Mouse (Mus musculus): Measurements from ENCODE around the gene Mpv17. TPM values are rescaled to one million over a fixed set of nuclear protein-coding genes. Genes with fewer than 3 reads are reported as not detected.

Gene Mpv17
- total and polyA plus RNA-seq, 3 experiments: 25.8 to 49.9 TPM; not detected in 1

DNA sequence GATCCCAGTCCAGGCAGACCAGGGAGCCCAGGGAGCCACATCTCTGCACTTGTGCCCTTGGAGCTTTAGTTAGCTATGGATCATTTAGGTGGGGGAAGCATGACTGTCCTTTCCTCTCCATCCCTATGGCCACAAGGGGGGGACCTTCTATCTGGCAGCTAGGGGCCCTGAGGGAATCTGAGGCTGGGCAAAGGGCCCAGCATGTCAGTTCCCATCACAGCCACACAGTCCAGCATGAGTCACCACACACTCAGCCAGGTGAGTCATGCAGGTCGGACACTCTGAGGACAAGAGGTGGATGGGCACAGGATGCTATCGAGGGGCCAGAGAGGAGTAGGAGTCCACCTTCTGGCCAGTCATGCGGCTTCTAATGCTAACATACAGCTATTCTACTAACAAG is 2.3 kb downstream of the Mpv17 start:
- Histone ChIP-seq H3K9me3 (replicated peaks; ENCODE audit: insufficient read depth, low read length) (no peaks in the 10 kb centered on the region), H3K36me3 (ENCODE audit: control insufficient read depth in 1 of 2, insufficient read depth in 2 of 2, low read length in 2 of 2) (peaks cover 0 to 6% of the 10 kb centered on the region in 2 experiments; a peak in 1 of 4 replicates), H3K4me1 (ENCODE audit: control insufficient read depth in 1 of 2, insufficient read depth in 2 of 2, low read length in 2 of 2) (no peaks in the 10 kb centered on the region; a peak in 1 of 4 replicates), H3K27me3 (ENCODE audit: control insufficient read depth in 1 of 2, insufficient read depth in 2 of 2, low read length in 2 of 2) (no peaks in the 10 kb centered on the region), H3K79me2 (ENCODE audit: control insufficient read depth, insufficient read depth, low read length, poor library complexity) (no peaks in the 10 kb centered on the region; the same call in 1 of the 2 replicates), H3K27ac (ENCODE audit: control insufficient read depth, low read depth, low read length) (no peak overlapping the region), H3K4me3 (ENCODE audit: control insufficient read depth in 1 of 2, insufficient read depth in 1 of 2, low read depth in 2 of 2, low read length in 2 of 2) (no peak overlapping the region), H3K9ac (ENCODE audit: control insufficient read depth, low read depth, low read length, poor library complexity, severe bottlenecking) (no peak overlapping the region)
- DNase-seq (ENCODE audit: low read depth, low spot score): no peak
- TF ChIP-seq POLR2AphosphoS2 (IDR thresholded peaks at IDR 0.05; ENCODE audit: low read length): no peak
- peak; percentile 26; the same call in 1 of the 2 replicates for TF ChIP-seq SMC3 (IDR thresholded peaks at IDR 0.05; ENCODE audit: low read depth, low read length)
- peak in 2 of 3 experiments; percentile 22 to 30; a peak in 3 of 6 replicates for TF ChIP-seq CTCF (IDR thresholded peaks at IDR 0.05 in 2 of 3, conservative IDR thresholded peaks at IDR 0.05 in 1 of 3; ENCODE audit: control insufficient read depth in 1 of 3, insufficient read depth in 1 of 3, low read depth in 2 of 3, low read length in 3 of 3, poor library complexity in 1 of 3, severe bottlenecking in 1 of 3)

GRCm38 (mm10) chr5:31149781-31150180 is 4.3 kb downstream of the Mpv17 start:
- TF ChIP-seq ZNF384 (IDR thresholded peaks at IDR 0.05; ENCODE audit: low read depth, low read length): no peak
- TF ChIP-seq CTCF (IDR thresholded peaks at IDR 0.05 in 2 of 3, conservative IDR thresholded peaks at IDR 0.05 in 1 of 3; ENCODE audit: control insufficient read depth in 1 of 3, insufficient read depth in 1 of 3, low read depth in 2 of 3, low read length in 3 of 3, poor library complexity in 1 of 3, severe bottlenecking in 1 of 3): no peak
- no peak for TF ChIP-seq E2F4 (IDR thresholded peaks at IDR 0.05; ENCODE audit: borderline replicate concordance, low read depth, low read length)
- TF ChIP-seq UBTF (IDR thresholded peaks at IDR 0.05; ENCODE audit: borderline replicate concordance, insufficient read depth, low read depth, low read length): no peak
- no peak for TF ChIP-seq CHD1 (IDR thresholded peaks at IDR 0.05; ENCODE audit: low read depth, low read length)
- TF ChIP-seq MEF2A (IDR thresholded peaks at IDR 0.05; ENCODE audit: extremely low read depth, insufficient replicate concordance, low read depth, low read length, poor library complexity, severe bottlenecking): no peak
- TF ChIP-seq POLR2A (IDR thresholded peaks at IDR 0.05; ENCODE audit: control insufficient read depth in 1 of 2, insufficient read depth in 1 of 2, low read depth in 1 of 2, low read length in 2 of 2, poor library complexity in 1 of 2): no peak
- TF ChIP-seq CHD2 (IDR thresholded peaks at IDR 0.05; ENCODE audit: low read length): no peak
- H3K36me3 ChIP-seq (ENCODE audit: control insufficient read depth in 1 of 2, insufficient read depth in 2 of 2, low read length in 2 of 2): no peaks in the 10 kb centered on the region
- no peak overlapping the region for H3K27ac ChIP-seq (ENCODE audit: control insufficient read depth, low read depth, low read length)
- H3K9ac ChIP-seq (ENCODE audit: control insufficient read depth, low read depth, low read length, poor library complexity, severe bottlenecking): no peak overlapping the region
- no peaks in the 10 kb centered on the region; a peak in 1 of 4 replicates for H3K4me1 ChIP-seq (ENCODE audit: control insufficient read depth in 1 of 2, insufficient read depth in 2 of 2, low read length in 2 of 2)
- H3K9me3 ChIP-seq (replicated peaks; ENCODE audit: insufficient read depth, low read length): no peaks in the 10 kb centered on the region
- no peak overlapping the region for H3K4me3 ChIP-seq (ENCODE audit: control insufficient read depth in 1 of 2, insufficient read depth in 1 of 2, low read depth in 2 of 2, low read length in 2 of 2)
- DNase-seq (ENCODE audit: low read depth, low spot score): no peak
- H3K27me3 ChIP-seq (ENCODE audit: control insufficient read depth in 1 of 2, insufficient read depth in 2 of 2, low read length in 2 of 2): no peaks in the 10 kb centered on the region
- no peaks in the 10 kb centered on the region; the same call in 1 of the 2 replicates for H3K79me2 ChIP-seq (ENCODE audit: control insufficient read depth, insufficient read depth, low read length, poor library complexity)

DNA sequence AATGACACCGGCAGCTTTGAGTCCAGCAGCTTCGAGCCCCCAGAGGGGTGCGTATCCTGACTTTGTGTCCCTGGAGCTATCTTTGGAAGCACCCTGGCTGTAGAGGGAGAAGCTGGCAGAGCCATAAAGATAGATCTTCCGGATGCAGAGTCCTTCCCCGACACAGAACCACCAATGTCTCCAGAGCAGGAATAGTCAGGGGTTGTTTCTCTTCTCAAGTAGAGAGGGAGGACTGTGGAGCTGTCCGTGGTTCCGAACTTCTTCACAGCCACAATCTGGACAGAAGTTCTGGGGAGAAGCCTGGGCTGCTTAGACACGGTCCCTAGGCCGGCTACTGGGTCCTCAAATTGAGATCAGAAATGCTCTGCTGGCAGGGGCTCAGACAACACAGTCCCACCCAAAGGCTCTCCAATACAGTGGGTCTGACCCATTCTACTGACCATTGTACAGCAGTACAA is 15.1 kb downstream of the Mpv17 start:
- TF ChIP-seq TBP (IDR thresholded peaks at IDR 0.05; ENCODE audit: low read depth, low read length) (no peak), POLR2AphosphoS2 (IDR thresholded peaks at IDR 0.05; ENCODE audit: low read length) (no peak)
- no peak overlapping the region for H3K4me3 ChIP-seq (ENCODE audit: control insufficient read depth in 1 of 2, insufficient read depth in 1 of 2, low read depth in 2 of 2, low read length in 2 of 2)
- DNase-seq (ENCODE audit: low read depth, low spot score): peak; percentile 48
- 0 out of 4 replicates have a peak, but pooled peaks cover 0 to 2% of the 10 kb centered on the region in 2 experiments for H3K27me3 ChIP-seq (ENCODE audit: control insufficient read depth in 1 of 2, insufficient read depth in 2 of 2, low read length in 2 of 2)
- no peaks in the 10 kb centered on the region for H3K9me3 ChIP-seq (replicated peaks; ENCODE audit: insufficient read depth, low read length)
- H3K79me2 ChIP-seq (ENCODE audit: control insufficient read depth, insufficient read depth, low read length, poor library complexity): no peaks in the 10 kb centered on the region
- no peaks in the 10 kb centered on the region for H3K4me1 ChIP-seq (ENCODE audit: control insufficient read depth in 1 of 2, insufficient read depth in 2 of 2, low read length in 2 of 2)
- no peaks in the 10 kb centered on the region for H3K36me3 ChIP-seq (ENCODE audit: control insufficient read depth in 1 of 2, insufficient read depth in 2 of 2, low read length in 2 of 2)
- no peak overlapping the region for H3K9ac ChIP-seq (ENCODE audit: control insufficient read depth, low read depth, low read length, poor library complexity, severe bottlenecking)
- no peak overlapping the region for H3K27ac ChIP-seq (ENCODE audit: control insufficient read depth, low read depth, low read length)
